Mouse (Mus musculus): ENCODE measurements around the gene Tor3a. TPM values are rescaled to one million over a fixed set of nuclear protein-coding genes. Genes with fewer than 3 reads are reported as not detected.

The Tor3a gene
- polyA plus RNA-seq, 2 experiments: 7.6 to 10.1 TPM

- Histone ChIP-seq H3K4me2 (replicated peaks; ENCODE audit: low read depth, low read length, severe bottlenecking) (no peak overlapping the region), H3K27ac (replicated peaks; ENCODE audit: low read depth, low read length) (no peak overlapping the region), H3K27me3 (ENCODE audit: control insufficient read depth, insufficient read depth, low read length) (no peaks in the 10 kb centered on the region), H3K4me3 (replicated peaks; ENCODE audit: low read length) (no peak overlapping the region), H3K4me1 (ENCODE audit: control insufficient read depth, insufficient read depth, low read length) (peaks cover 8% of the 10 kb centered on the region), H3K9me3 (ENCODE audit: control insufficient read depth, low read length) (no peaks in the 10 kb centered on the region), H3K9ac (ENCODE audit: low read depth, low read length, severe bottlenecking) (no peak overlapping the region), H3K36me3 (ENCODE audit: control insufficient read depth, insufficient read depth, low read length) (peaks cover 17% of the 10 kb centered on the region)
- WGBS: 85% methylated on average over 3 of the region's 3 CpGs
- ATAC-seq (ENCODE audit: low FRiP score, low read depth): no peak
- DNase-seq (ENCODE audit: low spot score): no peak
- no peak for TF ChIP-seq POLR2A (IDR thresholded peaks at IDR 0.05; ENCODE audit: borderline replicate concordance, extremely low read depth, insufficient read depth, insufficient read length)
Measured at GRCm38 (mm10) chr1:156677230-156677629, 3.1 kb upstream of the Tor3a start.

- H3K4me1 ChIP-seq (ENCODE audit: control insufficient read depth, insufficient read depth, low read length): peaks cover 8% of the 10 kb centered on the region
- peaks cover 17% of the 10 kb centered on the region for H3K36me3 ChIP-seq (ENCODE audit: control insufficient read depth, insufficient read depth, low read length)
- 77% methylated on average over 5 of the region's 5 CpGs for WGBS
- no peak overlapping the region for H3K27ac ChIP-seq (replicated peaks; ENCODE audit: low read depth, low read length)
- H3K4me2 ChIP-seq (replicated peaks; ENCODE audit: low read depth, low read length, severe bottlenecking): no peak overlapping the region
- no peak for ATAC-seq (ENCODE audit: low FRiP score, low read depth)
- DNase-seq (ENCODE audit: low spot score): no peak
- no peaks in the 10 kb centered on the region for H3K27me3 ChIP-seq (ENCODE audit: control insufficient read depth, insufficient read depth, low read length)
- H3K9ac ChIP-seq (ENCODE audit: low read depth, low read length, severe bottlenecking): no peak overlapping the region
- TF ChIP-seq POLR2A (IDR thresholded peaks at IDR 0.05; ENCODE audit: borderline replicate concordance, extremely low read depth, insufficient read depth, insufficient read length): no peak
- no peaks in the 10 kb centered on the region for H3K9me3 ChIP-seq (ENCODE audit: control insufficient read depth, low read length)
- H3K4me3 ChIP-seq (replicated peaks; ENCODE audit: low read length): no peak overlapping the region
Measured at GRCm38 (mm10) chr1:156676596-156676995, 2.4 kb upstream of the Tor3a start.

GRCm38 (mm10) chr1:156676171-156676570 is 2.0 kb upstream of the Tor3a start:
- TF ChIP-seq POLR2A (IDR thresholded peaks at IDR 0.05; ENCODE audit: borderline replicate concordance, extremely low read depth, insufficient read depth, insufficient read length): no peak
- Histone ChIP-seq H3K9me3 (ENCODE audit: control insufficient read depth, low read length) (no peaks in the 10 kb centered on the region), H3K4me3 (replicated peaks; ENCODE audit: low read length) (no peak overlapping the region), H3K27ac (replicated peaks; ENCODE audit: low read depth, low read length) (no peak overlapping the region), H3K36me3 (ENCODE audit: control insufficient read depth, insufficient read depth, low read length) (peaks cover 14% of the 10 kb centered on the region), H3K4me2 (replicated peaks; ENCODE audit: low read depth, low read length, severe bottlenecking) (no peak overlapping the region), H3K27me3 (ENCODE audit: control insufficient read depth, insufficient read depth, low read length) (no peaks in the 10 kb centered on the region), H3K4me1 (ENCODE audit: control insufficient read depth, insufficient read depth, low read length) (peaks cover 8% of the 10 kb centered on the region), H3K9ac (ENCODE audit: low read depth, low read length, severe bottlenecking) (no peak overlapping the region)
- ATAC-seq (ENCODE audit: low FRiP score, low read depth) (no peak), DNase-seq (ENCODE audit: low spot score) (peak; percentile 68)
- 39% methylated on average over 12 of the region's 12 CpGs for WGBS

GRCm38 (mm10) chr1:156673476-156674194 is 521 bp downstream of the Tor3a start:
- peak overlapping the region; percentile 62 for H3K9ac ChIP-seq (ENCODE audit: low read depth, low read length, severe bottlenecking)
- peaks cover 10% of the 10 kb centered on the region for H3K4me1 ChIP-seq (ENCODE audit: control insufficient read depth, insufficient read depth, low read length)
- no peak overlapping the region for H3K27ac ChIP-seq (replicated peaks; ENCODE audit: low read depth, low read length)
- no peak for TF ChIP-seq POLR2A (IDR thresholded peaks at IDR 0.05; ENCODE audit: borderline replicate concordance, extremely low read depth, insufficient read depth, insufficient read length)
- no peaks in the 10 kb centered on the region for H3K36me3 ChIP-seq (ENCODE audit: control insufficient read depth, insufficient read depth, low read length)
- ATAC-seq (ENCODE audit: low FRiP score, low read depth) (peak; percentile 9; the same call in 1 of the 2 replicates), DNase-seq (ENCODE audit: low spot score) (no peak)
- 1% methylated on average over 28 of the region's 29 CpGs for WGBS
- H3K9me3 ChIP-seq (ENCODE audit: control insufficient read depth, low read length): no peaks in the 10 kb centered on the region
- H3K4me2 ChIP-seq (replicated peaks; ENCODE audit: low read depth, low read length, severe bottlenecking): peak overlapping the region; percentile 94
- H3K27me3 ChIP-seq (ENCODE audit: control insufficient read depth, insufficient read depth, low read length): no peaks in the 10 kb centered on the region
- peak overlapping the region; percentile 57 for H3K4me3 ChIP-seq (replicated peaks; ENCODE audit: low read length)

- ATAC-seq (ENCODE audit: low FRiP score, low read depth): no peak
- Histone ChIP-seq H3K36me3 (ENCODE audit: control insufficient read depth, insufficient read depth, low read length) (no peaks in the 10 kb centered on the region), H3K4me3 (replicated peaks; ENCODE audit: low read length) (peak overlapping the region; percentile 57), H3K27me3 (ENCODE audit: control insufficient read depth, insufficient read depth, low read length) (no peaks in the 10 kb centered on the region), H3K27ac (replicated peaks; ENCODE audit: low read depth, low read length) (no peak overlapping the region), H3K9me3 (ENCODE audit: control insufficient read depth, low read length) (no peaks in the 10 kb centered on the region), H3K4me2 (replicated peaks; ENCODE audit: low read depth, low read length, severe bottlenecking) (peak overlapping the region; percentile 94), H3K9ac (ENCODE audit: low read depth, low read length, severe bottlenecking) (peak overlapping the region; percentile 62; the same call in 1 of the 2 replicates), H3K4me1 (ENCODE audit: control insufficient read depth, insufficient read depth, low read length) (peaks cover 11% of the 10 kb centered on the region)
- DNase-seq (ENCODE audit: low spot score): no peak
- no peak for TF ChIP-seq POLR2A (IDR thresholded peaks at IDR 0.05; ENCODE audit: borderline replicate concordance, extremely low read depth, insufficient read depth, insufficient read length)
- 18% methylated on average over 14 of the region's 14 CpGs for WGBS
Measured at GRCm38 (mm10) chr1:156672720-156673475, 1.3 kb downstream of the Tor3a start.
